Comparison of ENCODE assay signal across 12 mouse cellular contexts in the genomic region with DNA sequence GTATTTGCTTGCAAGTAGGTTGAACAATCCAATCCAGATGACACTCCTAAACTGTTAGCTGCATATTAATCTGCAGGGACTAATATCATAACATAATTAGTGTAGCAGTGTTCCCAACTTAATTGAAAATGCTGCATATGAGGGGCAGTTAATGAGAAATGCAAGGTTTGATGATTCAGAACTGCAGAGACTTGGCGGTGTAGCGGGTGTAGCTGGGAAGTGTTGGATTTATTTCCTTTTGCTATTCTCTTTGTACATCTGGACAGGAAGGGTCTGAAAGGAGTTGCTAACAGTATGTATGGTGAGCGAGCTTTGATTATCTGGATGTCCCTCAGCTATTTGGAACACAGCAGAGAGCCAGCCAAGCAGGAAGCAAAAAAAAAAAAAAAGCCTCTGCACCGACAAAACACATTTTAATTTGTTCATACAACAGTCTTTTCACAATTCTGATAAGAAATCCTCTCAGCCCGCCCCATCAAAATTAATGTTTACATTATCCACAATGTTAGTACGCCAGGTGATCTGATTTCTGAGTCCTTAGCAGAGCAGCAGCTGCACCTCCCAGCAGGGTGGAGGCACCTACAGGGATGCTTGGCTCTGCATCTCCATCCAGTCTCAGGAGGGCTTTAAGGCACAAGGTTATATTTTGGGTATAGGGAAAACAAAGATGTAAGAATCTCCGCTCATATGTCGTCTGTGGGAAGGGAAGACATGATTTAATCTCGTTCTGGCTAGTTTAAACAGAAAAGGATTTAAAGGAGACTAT.
DNase-seq lines count a peak whose midpoint lies in the region; ATAC-seq lines count a peak whose summit lies in the region.
"Had no signal": no experiment of that assay in that cellular context is flagged by ENCODE, and none has a peak within 500 bp of the region (broad histone marks: within the 10 kb centered on the region; RNA-seq: fewer than 3 reads in every experiment).

No protein-coding gene starts in this region.

- WGBS in heart, embryonic 13.5 days, result 53% methylated on average over 9 of the region's 9 CpGs
- 40% methylated on average over 9 of the region's 9 CpGs for WGBS in lung, embryonic 15.5 days
- 53% methylated on average over 9 of the region's 9 CpGs for WGBS in limb, embryonic 15.5 days
- WGBS in intestine, embryonic 16.5 days, result 51% methylated on average over 9 of the region's 9 CpGs

- no peak overlapping the region for H3K9ac ChIP-seq in heart, embryonic 13.5 days
- H3K9ac ChIP-seq in lung, embryonic 15.5 days, result no peak overlapping the region
- no peak overlapping the region for H3K9ac ChIP-seq in limb, embryonic 15.5 days
- no peak overlapping the region for H3K9ac ChIP-seq in intestine, embryonic 16.5 days (ENCODE audit: low read depth, low read length)
- H3K9ac ChIP-seq: intestine, embryonic 15.5 days had no signal

- H3K36me3 ChIP-seq in heart, embryonic 13.5 days, result no peaks in the 10 kb centered on the region
- no peaks in the 10 kb centered on the region for H3K36me3 ChIP-seq in lung, embryonic 15.5 days
- no peaks in the 10 kb centered on the region for H3K36me3 ChIP-seq in limb, embryonic 15.5 days
- H3K36me3 ChIP-seq in intestine, embryonic 16.5 days (ENCODE audit: control insufficient read depth, insufficient read depth, low read length), result no peaks in the 10 kb centered on the region
- H3K36me3 ChIP-seq: intestine, embryonic 15.5 days had no signal

- H3K4me1 ChIP-seq in heart, embryonic 13.5 days, result peaks cover 25% of the 10 kb centered on the region
- peaks cover 19% of the 10 kb centered on the region for H3K4me1 ChIP-seq in lung, embryonic 15.5 days
- H3K4me1 ChIP-seq in limb, embryonic 15.5 days, result peaks cover 23% of the 10 kb centered on the region
- H3K4me1 ChIP-seq in intestine, embryonic 16.5 days (ENCODE audit: control insufficient read depth, insufficient read depth, low read length), result peaks cover 3% of the 10 kb centered on the region; the same call in 1 of the 2 replicates

- peaks cover 70% of the 10 kb centered on the region for H3K27me3 ChIP-seq in heart, embryonic 13.5 days (replicated peaks)
- H3K27me3 ChIP-seq in lung, embryonic 15.5 days, result no peaks in the 10 kb centered on the region
- no peaks in the 10 kb centered on the region for H3K27me3 ChIP-seq in limb, embryonic 15.5 days
- no peaks in the 10 kb centered on the region for H3K27me3 ChIP-seq in intestine, embryonic 16.5 days (replicated peaks; ENCODE audit: control insufficient read depth, insufficient read depth, low read length)
- H3K27me3 ChIP-seq: intestine, embryonic 15.5 days had no signal

- no peak for ATAC-seq in heart, embryonic 13.5 days (ENCODE audit: extremely low read depth, insufficient number of reproducible peaks, low FRiP score, low TSS enrichment)
- no peak for ATAC-seq in lung, embryonic 15.5 days (ENCODE audit: borderline replicate concordance, extremely low read depth, low FRiP score, low TSS enrichment)
- ATAC-seq in limb, embryonic 15.5 days (ENCODE audit: insufficient number of reproducible peaks, low FRiP score, low TSS enrichment, low read depth), result no peak
- ATAC-seq in intestine, embryonic 16.5 days, result no peak
- ATAC-seq: intestine, embryonic 15.5 days had no signal

- intact Hi-C loops in heart, postnatal 14 days (cut with DNase I), result no loop called here

- no peak overlapping the region for H3K4me2 ChIP-seq in heart, embryonic 13.5 days
- H3K4me2 ChIP-seq in lung, embryonic 15.5 days, result no peak overlapping the region
- no peak overlapping the region for H3K4me2 ChIP-seq in limb, embryonic 15.5 days
- no peak overlapping the region for H3K4me2 ChIP-seq in intestine, embryonic 16.5 days (ENCODE audit: low read depth, low read length)
- H3K4me2 ChIP-seq: intestine, embryonic 15.5 days had no signal

- no peak for DNase-seq in heart, postnatal 14 days
- no peak for DNase-seq in lung, postnatal 25 days (ENCODE audit: low spot score)
- DNase-seq in cerebellum, adult 9-10 months, result peak; percentile 41
- DNase-seq: adrenal gland, adult 8-10 months; gastrocnemius, postnatal 14 days; lung, adult 18-20 months; thymus, postnatal 36 days had no signal

- H3K27ac ChIP-seq in heart, embryonic 13.5 days (replicated peaks), result peak overlapping the region; percentile 40
- H3K27ac ChIP-seq in lung, embryonic 15.5 days, result peak overlapping the region; percentile 34
- H3K27ac ChIP-seq in limb, embryonic 15.5 days, result peak overlapping the region; percentile 22; the same call in 1 of the 2 replicates
- no peak overlapping the region for H3K27ac ChIP-seq in intestine, embryonic 16.5 days (ENCODE audit: low read length)
- H3K27ac ChIP-seq: intestine, embryonic 15.5 days had no signal

- no peak overlapping the region for H3K4me3 ChIP-seq in heart, embryonic 13.5 days
- no peak overlapping the region for H3K4me3 ChIP-seq in lung, embryonic 15.5 days
- no peak overlapping the region for H3K4me3 ChIP-seq in limb, embryonic 15.5 days
- no peak overlapping the region for H3K4me3 ChIP-seq in intestine, embryonic 16.5 days (ENCODE audit: low read length)
- H3K4me3 ChIP-seq: intestine, embryonic 15.5 days had no signal

- no peaks in the 10 kb centered on the region for H3K9me3 ChIP-seq in heart, embryonic 13.5 days
- no peaks in the 10 kb centered on the region for H3K9me3 ChIP-seq in lung, embryonic 15.5 days
- no peaks in the 10 kb centered on the region for H3K9me3 ChIP-seq in limb, embryonic 15.5 days
- H3K9me3 ChIP-seq in intestine, embryonic 16.5 days (ENCODE audit: control insufficient read depth, low read length), result no peaks in the 10 kb centered on the region
- H3K9me3 ChIP-seq: intestine, embryonic 15.5 days had no signal
